Mouse (Mus musculus): ENCODE data around the gene Gsdma2.

DNA sequence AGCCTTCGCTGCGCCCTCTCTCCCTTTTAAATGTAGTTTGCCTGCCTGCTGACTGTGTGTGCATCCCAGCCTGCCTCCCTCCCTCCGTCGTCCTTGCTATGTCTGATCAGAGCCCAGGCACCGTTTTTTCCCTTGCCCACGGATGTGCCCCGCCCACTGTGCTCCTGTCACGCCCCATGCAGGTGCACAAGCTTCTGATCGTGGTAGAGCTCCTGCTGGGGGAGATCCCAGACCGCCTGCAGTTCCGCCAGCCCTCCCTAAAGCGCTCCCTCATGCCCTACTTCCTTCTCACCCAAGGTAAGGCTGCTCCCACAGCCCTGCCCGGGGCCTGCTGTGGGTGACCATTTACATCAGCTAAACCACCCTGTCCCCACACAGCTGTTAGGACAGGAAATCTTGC, 46.6 kb downstream of the Gsdma2 start:
- TF ChIP-seq POLR2A (IDR thresholded peaks at IDR 0.05; ENCODE audit: insufficient read length, low read depth) (no peak), CEBPB (IDR thresholded peaks at IDR 0.05; ENCODE audit: insufficient read depth, poor library complexity, severe bottlenecking) (no peak), E2F4 (IDR thresholded peaks at IDR 0.05; ENCODE audit: insufficient read depth) (no peak)

All from myocyte (in vitro differentiated cells).